Mouse (Mus musculus): Measurements from ENCODE around the gene Vsig10l. TPM values are rescaled to one million over a fixed set of nuclear protein-coding genes. Genes with fewer than 3 reads are reported as not detected.

Gene Vsig10l
- polyA plus RNA-seq, 1 experiment from 2014 or later: 3.8 TPM

GRCm38 (mm10) chr7:43518341-43518740 is 55.4 kb downstream of the Vsig10l start:
- Histone ChIP-seq H3K4me3 (ENCODE audit: low read depth, low read length) (no peak overlapping the region), H3K9ac (ENCODE audit: low read depth, low read length) (no peak overlapping the region), H3K27me3 (replicated peaks; ENCODE audit: control insufficient read depth, insufficient read depth, low read length) (no peaks in the 10 kb centered on the region), H3K4me2 (ENCODE audit: low read depth, low read length) (no peak overlapping the region), H3K9me3 (ENCODE audit: control insufficient read depth, low read length) (no peaks in the 10 kb centered on the region), H3K36me3 (ENCODE audit: control insufficient read depth, insufficient read depth, low read length) (no peaks in the 10 kb centered on the region), H3K27ac (replicated peaks; ENCODE audit: low read depth, low read length) (no peak overlapping the region), H3K4me1 (ENCODE audit: control insufficient read depth, insufficient read depth, low read length) (no peaks in the 10 kb centered on the region)
- WGBS: 89% methylated on average over 15 of the region's 15 CpGs
- ATAC-seq (ENCODE audit: low read depth) (no peak), DNase-seq (ENCODE audit: low spot score) (no peak)

Small RNA genes within 50 kb of the gene (microRNA-seq; reads per million reads assigned to microRNA genes)
- 0.83 reads per million for gene Mir7051 (ENCODE audit: borderline number of aligned reads)

Other genes with a start within 250 kb of the Vsig10l start
- gene Zfp715, start 149.9 kb upstream of the Vsig10l start, polyA plus RNA-seq (2014; fragmentation: Nextera tagmentation; extraction: Ambion mirVana): 14.8 and 17.4 TPM in 2 replicates
- 0.32 and 0.37 TPM in 2 replicates for gene Siglecf, start 111.8 kb upstream of the Vsig10l start, polyA plus RNA-seq (2014; fragmentation: Nextera tagmentation; extraction: Ambion mirVana)
- 0.17 and 0.66 TPM in 2 replicates for gene Siglecg, start 54.9 kb upstream of the Vsig10l start, polyA plus RNA-seq (2014; fragmentation: Nextera tagmentation; extraction: Ambion mirVana)
- not detected in 2 replicates for gene Lim2, start 35.5 kb upstream of the Vsig10l start, polyA plus RNA-seq (2014; fragmentation: Nextera tagmentation; extraction: Ambion mirVana)
- gene Nkg7, start 26.1 kb upstream of the Vsig10l start, polyA plus RNA-seq (2014; fragmentation: Nextera tagmentation; extraction: Ambion mirVana): 1.3 and 1.8 TPM in 2 replicates
- gene Cldnd2, start 22.4 kb upstream of the Vsig10l start, polyA plus RNA-seq (2014; fragmentation: Nextera tagmentation; extraction: Ambion mirVana): not detected in 2 replicates
- 298 and 300 TPM in 2 replicates for gene Etfb, start 19.1 kb upstream of the Vsig10l start, polyA plus RNA-seq (2014; fragmentation: Nextera tagmentation; extraction: Ambion mirVana)
- gene Gm45233, start 19.0 kb upstream of the Vsig10l start, polyA plus RNA-seq (2014; fragmentation: Nextera tagmentation; extraction: Ambion mirVana): 0.25 TPM in 1 of 2 replicates, not detected in the other
- 0.56 and 0.75 TPM in 2 replicates for gene Iglon5, start 26.9 kb downstream of the Vsig10l start, polyA plus RNA-seq (2014; fragmentation: Nextera tagmentation; extraction: Ambion mirVana)
- gene 4931406B18Rik, start 42.8 kb downstream of the Vsig10l start, polyA plus RNA-seq (2014; fragmentation: Nextera tagmentation; extraction: Ambion mirVana): not detected in 2 replicates
- gene Cd33, start 81.3 kb downstream of the Vsig10l start, polyA plus RNA-seq (2014; fragmentation: Nextera tagmentation; extraction: Ambion mirVana): 2.5 and 2.8 TPM in 2 replicates
- 2.7 and 3.3 TPM in 2 replicates for gene Zfp658, start 99.1 kb downstream of the Vsig10l start, polyA plus RNA-seq (2014; fragmentation: Nextera tagmentation; extraction: Ambion mirVana)
- gene Zfp719, start 116.5 kb downstream of the Vsig10l start, polyA plus RNA-seq (2014; fragmentation: Nextera tagmentation; extraction: Ambion mirVana): 13.0 and 14.4 TPM in 2 replicates
- 0.39 and 0.47 TPM in 2 replicates for gene Zfp819, start 144.0 kb downstream of the Vsig10l start, polyA plus RNA-seq (2014; fragmentation: Nextera tagmentation; extraction: Ambion mirVana)
- not detected in 2 replicates for gene Ceacam18, start 171.6 kb downstream of the Vsig10l start, polyA plus RNA-seq (2014; fragmentation: Nextera tagmentation; extraction: Ambion mirVana)
- gene Siglece, start 197.0 kb downstream of the Vsig10l start, polyA plus RNA-seq (2014; fragmentation: Nextera tagmentation; extraction: Ambion mirVana): 0.68 and 0.88 TPM in 2 replicates
- gene Ctu1, start 208.9 kb downstream of the Vsig10l start, polyA plus RNA-seq (2014; fragmentation: Nextera tagmentation; extraction: Ambion mirVana): 10.5 and 12.2 TPM in 2 replicates
- gene Klk14, start 227.3 kb downstream of the Vsig10l start, polyA plus RNA-seq (2014; fragmentation: Nextera tagmentation; extraction: Ambion mirVana): 0.22 TPM in 1 of 2 replicates, not detected in the other
- 1.8 and 3.0 TPM in 2 replicates for gene Klk13, start 249.4 kb downstream of the Vsig10l start, polyA plus RNA-seq (2014; fragmentation: Nextera tagmentation; extraction: Ambion mirVana)